Mouse (Mus musculus) liver, adult 2 months (tissue): ENCODE measurements around the gene Gm27021. TPM values are rescaled to one million over a fixed set of nuclear protein-coding genes. Genes with fewer than 3 reads are reported as not detected.
A peak's percentile ranks its signal among the peaks of the same experiment; 100 is the strongest.

Experiments
- DNase-seq: peaks from one replicate; pipeline ENCODE4 v3.0.0-alpha.2; 2011; ENCODE audit warnings: low read depth, low spot score; ENCODE audit errors: extremely low read depth
- H3K27ac ChIP-seq: fragments of 200-500 bp; replicated peaks from 2 replicates; pipeline ENCODE4 v1.5.1; 2012; ENCODE audit warnings: low read depth, mild to moderate bottlenecking, control low read depth, inconsistent platforms, low read length; ENCODE audit not compliant: insufficient read depth
- H3K27me3 ChIP-seq: fragments of 200-500 bp; 2 replicates; pipeline ENCODE4 v1.6.1; 2012; ENCODE audit warnings: mild to moderate bottlenecking, moderate library complexity, low read length, inconsistent platforms; ENCODE audit not compliant: control insufficient read depth, insufficient read depth
- H3K36me3 ChIP-seq: fragments of 200-500 bp; 2 replicates; pipeline ENCODE4 v1.6.1; 2012; ENCODE audit warnings: low read length, inconsistent platforms; ENCODE audit not compliant: control insufficient read depth, insufficient read depth
- H3K4me1 ChIP-seq: fragments of 200-500 bp; 2 replicates; pipeline ENCODE4 v1.6.1; 2011; ENCODE audit warnings: low read length; ENCODE audit not compliant: control insufficient read depth, insufficient read depth
- H3K4me3 ChIP-seq: fragments of 200-500 bp; 2 replicates; pipeline ENCODE4 v1.5.1; 2011; ENCODE audit warnings: low read depth, mild to moderate bottlenecking, control low read depth, low read length, moderate library complexity; ENCODE audit not compliant: insufficient read depth
- H3K79me2 ChIP-seq: fragments of 200-500 bp; 2 replicates; pipeline ENCODE4 v1.6.1; 2012; ENCODE audit warnings: inconsistent platforms, mild to moderate bottlenecking, low read length, moderate library complexity; ENCODE audit not compliant: control insufficient read depth, insufficient read depth
- H3K9ac ChIP-seq: fragments of 200-500 bp; 2 replicates; pipeline ENCODE4 v1.6.1; 2012; ENCODE audit warnings: low read depth, mild to moderate bottlenecking, control low read depth, inconsistent platforms, low read length
- CTCF ChIP-seq: fragments of 200-500 bp; IDR thresholded peaks from 2 replicates; pipeline ENCODE4 v1.5.1; 2011; ENCODE audit warnings: low read depth, low read length, control low read depth
- POLR2A ChIP-seq: fragments of 200-500 bp; IDR thresholded peaks from 2 replicates; pipeline ENCODE4 v1.6.1; 2011; ENCODE audit warnings: low read length, control low read depth; ENCODE audit not compliant: insufficient read depth; ENCODE audit errors: extremely low read depth
- WGBS: fragments of 180-500 bp; shearing (Covaris S2); methylation state at CpG from one replicate; pipeline ENCODE4 v1.1.7; 2018; 5-methylcytosine and 5-hydroxymethylcytosine counted together
- polyA plus RNA-seq: library from polyadenylated mRNA; depleted of rRNA; stranded (reverse); fragments of >200 nt; gene quantifications from 2 replicates; pipeline ENCODE4 v1.2.3, GENCODE M21; 2012
- total RNA-seq: library from RNA; depleted of rRNA; stranded (reverse); fragments of >200 nt; gene quantifications from 2 replicates; pipeline ENCODE4 v1.2.3, GENCODE M21; 2014

Gm27021 gene
- total and polyA plus RNA-seq, 2 experiments: not detected

GRCm38 (mm10) chr8:120675718-120676117 lies 7.8 kb upstream of the Gm27021 start:
- DNase-seq: no peak
- H3K27ac ChIP-seq: no peak overlapping the region
- TF ChIP-seq POLR2A: no peak
- no peaks in the 10 kb centered on the region for H3K27me3 ChIP-seq
- no peak overlapping the region for H3K4me3 ChIP-seq
- H3K36me3 ChIP-seq: peaks cover 15% of the 10 kb centered on the region; the same call in 1 of the 2 replicates
- no peak overlapping the region for H3K9ac ChIP-seq
- H3K79me2 ChIP-seq: no peaks in the 10 kb centered on the region
- no peaks in the 10 kb centered on the region for H3K4me1 ChIP-seq
- 88% methylated on average over 8 of the region's 8 CpGs for WGBS

- TF ChIP-seq POLR2A (no peak), CTCF (no peak)
- Histone ChIP-seq H3K9ac (no peak overlapping the region), H3K4me3 (no peak overlapping the region), H3K4me1 (0 out of 2 replicates have a peak, but pooled peaks cover 2% of the 10 kb centered on the region), H3K27me3 (no peaks in the 10 kb centered on the region), H3K79me2 (peaks cover 3% of the 10 kb centered on the region; the same call in 1 of the 2 replicates), H3K36me3 (peaks cover 19% of the 10 kb centered on the region; the same call in 1 of the 2 replicates), H3K27ac (no peak overlapping the region)
- WGBS: 97% methylated on average over 7 of the region's 7 CpGs
- no peak for DNase-seq
Observed at GRCm38 (mm10) chr8:120673298-120673697, 5.4 kb upstream of the Gm27021 start.

- WGBS: 88% methylated on average over 16 of the region's 16 CpGs
- no peak overlapping the region for H3K9ac ChIP-seq
- H3K27ac ChIP-seq: no peak overlapping the region
- DNase-seq: no peak
- H3K27me3 ChIP-seq: no peaks in the 10 kb centered on the region
- peaks cover 19% of the 10 kb centered on the region; the same call in 1 of the 2 replicates for H3K36me3 ChIP-seq
- no peak overlapping the region for H3K4me3 ChIP-seq
- TF ChIP-seq POLR2A (no peak), CTCF (no peak)
- peaks cover 6% of the 10 kb centered on the region; the same call in 1 of the 2 replicates for H3K79me2 ChIP-seq
- H3K4me1 ChIP-seq: 0 out of 2 replicates have a peak, but pooled peaks cover 2% of the 10 kb centered on the region
Observed at GRCm38 (mm10) chr8:120672626-120673229, 4.8 kb upstream of the Gm27021 start.

- Histone ChIP-seq H3K27ac (no peak overlapping the region), H3K79me2 (peaks cover 11% of the 10 kb centered on the region; the same call in 1 of the 2 replicates), H3K4me3 (no peak overlapping the region), H3K9ac (no peak overlapping the region), H3K27me3 (no peaks in the 10 kb centered on the region), H3K36me3 (peaks cover 19% of the 10 kb centered on the region; the same call in 1 of the 2 replicates), H3K4me1 (peaks cover 5% of the 10 kb centered on the region)
- 77% methylated on average over 6 of the region's 6 CpGs for WGBS
- TF ChIP-seq CTCF (no peak), POLR2A (no peak)
- no peak for DNase-seq
Observed at GRCm38 (mm10) chr8:120671775-120672174, 3.9 kb upstream of the Gm27021 start.

- peak within 1 kb of the TSS; percentile 95 for H3K4me3 ChIP-seq
- H3K36me3 ChIP-seq: peaks cover 15% of the 10 kb centered on the region; the same call in 1 of the 2 replicates
- 1% methylated on average over 51 of the region's 51 CpGs for WGBS
- no peaks in the 10 kb centered on the region for H3K27me3 ChIP-seq
- TF ChIP-seq POLR2A: no peak
- peak within 1 kb of the TSS; percentile 95 for H3K27ac ChIP-seq
- peaks cover 32% of the 10 kb centered on the region for H3K79me2 ChIP-seq
- H3K4me1 ChIP-seq: peaks cover 20% of the 10 kb centered on the region
- DNase-seq: peak; percentile 33
- H3K9ac ChIP-seq: peak within 1 kb of the TSS; percentile 98
Observed at GRCm38 (mm10) chr8:120668374-120668905, 561 bp upstream of the Gm27021 start, which contains the start of gene Emc8. Gene Emc8, minus strand, starts transcription at chr8:120668573.

GRCm38 (mm10) chr8:120666807-120667470 lies 940 bp downstream of the Gm27021 start:
- peak overlapping the region; percentile 25 for H3K4me3 ChIP-seq
- no peak overlapping the region for H3K27ac ChIP-seq
- peaks cover 35% of the 10 kb centered on the region for H3K79me2 ChIP-seq
- H3K36me3 ChIP-seq: peaks cover 10% of the 10 kb centered on the region; the same call in 1 of the 2 replicates
- peak overlapping the region; percentile 56 for H3K9ac ChIP-seq
- 12% methylated on average over 17 of the region's 17 CpGs for WGBS
- peaks cover 20% of the 10 kb centered on the region for H3K4me1 ChIP-seq
- TF ChIP-seq POLR2A (no peak), CTCF (no peak)
- DNase-seq: peak; percentile 13
- H3K27me3 ChIP-seq: no peaks in the 10 kb centered on the region
